Mouse (Mus musculus) heart, embryonic 14.5 days (tissue): ENCODE measurements around the gene Gchfr. TPM values are rescaled to one million over a fixed set of nuclear protein-coding genes. Genes with fewer than 3 reads are reported as not detected.
A peak's percentile ranks its signal among the peaks of the same experiment; 100 is the strongest.

Experiments used
- ATAC-seq: fragments of 200-750 bp; cut with Nextera tagmentation; 2 replicates; pipeline ENCODE4 v1.8.0; 2017; ENCODE audit warnings: low read depth, moderate TSS enrichment; ENCODE audit not compliant: insufficient number of reproducible peaks, insufficient read depth, low FRiP score
- H3K27ac ChIP-seq, 2 experiments: fragments of 200-500 bp in 1 of 2; fragments of 300-500 bp in 1 of 2; sonication (generic) in 1 of 2; replicated peaks in 1 of 2; 2 replicates each; pipeline ENCODE4 v1.5.1; 2012 to 2014; ENCODE audit warnings: low read depth in 2 of 2, low read length in 2 of 2, control low read depth in 1 of 2, mild to moderate bottlenecking in 1 of 2, mixed read lengths in 1 of 2; ENCODE audit not compliant: control insufficient read depth in 1 of 2, insufficient read depth in 1 of 2
- H3K27me3 ChIP-seq: fragments of 300-500 bp; sonication (generic); 2 replicates; pipeline ENCODE4 v1.6.1; 2014; ENCODE audit warnings: mild to moderate bottlenecking, low read length, control low read depth; ENCODE audit not compliant: control insufficient read depth, insufficient read depth
- H3K36me3 ChIP-seq: fragments of 300-500 bp; sonication (generic); 2 replicates; pipeline ENCODE4 v1.6.1; 2014; ENCODE audit warnings: mild to moderate bottlenecking, control low read depth, low read length, mixed read lengths; ENCODE audit not compliant: control insufficient read depth, insufficient read depth
- H3K4me1 ChIP-seq, 2 experiments: fragments of 200-500 bp in 1 of 2; fragments of 300-500 bp in 1 of 2; sonication (generic) in 1 of 2; 2 replicates each; pipeline ENCODE4 v1.6.1; 2012 to 2014; ENCODE audit warnings: low read length in 2 of 2, control low read depth in 1 of 2, mixed read lengths in 1 of 2; ENCODE audit not compliant: control insufficient read depth in 2 of 2, insufficient read depth in 2 of 2
- H3K4me2 ChIP-seq: fragments of 300-500 bp; sonication (generic); 2 replicates; pipeline ENCODE4 v1.6.1; 2014; ENCODE audit warnings: mild to moderate bottlenecking, low read length
- H3K4me3 ChIP-seq, 2 experiments: fragments of 200-500 bp in 1 of 2; fragments of 300-500 bp in 1 of 2; sonication (generic) in 1 of 2; 2 replicates each; pipeline ENCODE4 v1.5.1; 2012 to 2014; ENCODE audit warnings: low read length in 2 of 2, mild to moderate bottlenecking in 2 of 2, control low read depth in 1 of 2, low read depth in 1 of 2, moderate library complexity in 1 of 2; ENCODE audit not compliant: control insufficient read depth in 1 of 2, insufficient read depth in 1 of 2
- H3K9ac ChIP-seq: fragments of 300-500 bp; sonication (generic); 2 replicates; pipeline ENCODE4 v1.6.1; 2014; ENCODE audit warnings: mild to moderate bottlenecking, low read length
- H3K9me3 ChIP-seq: fragments of 300-500 bp; sonication (generic); 2 replicates; pipeline ENCODE4 v1.6.1; 2016; ENCODE audit warnings: low read length, control low read depth; ENCODE audit not compliant: control insufficient read depth
- WGBS: fragments of 180-500 bp; shearing (Covaris S2); extraction: QIAGEN DNeasy Blood & Tissue Kit; methylation state at CpG from one replicate; pipeline ENCODE4 v1.1.7; 2014; 5-methylcytosine and 5-hydroxymethylcytosine counted together
- polyA plus RNA-seq: library from polyadenylated mRNA; unstranded; fragments of >200 nt; fragmentation: Nextera tagmentation; extraction: Ambion mirVana; gene quantifications from 2 replicates; pipeline ENCODE4 v1.2.1, GENCODE M21; 2014

The Gchfr gene
- polyA plus RNA-seq, 1 experiment from 2014 or later: 9.4 TPM

- H3K27me3 ChIP-seq: peaks cover 13% of the 10 kb centered on the region; the same call in 1 of the 2 replicates
- 0 out of 2 replicates have a peak, but pooled peaks cover 3% of the 10 kb centered on the region for H3K9me3 ChIP-seq
- H3K27ac ChIP-seq: no peak overlapping the region
- H3K9ac ChIP-seq: no peak overlapping the region
- H3K4me2 ChIP-seq: no peak overlapping the region
- ATAC-seq: no peak
- H3K36me3 ChIP-seq: no peaks in the 10 kb centered on the region
- H3K4me1 ChIP-seq: peaks cover 11 to 18% of the 10 kb centered on the region in 2 experiments
- no peak overlapping the region for H3K4me3 ChIP-seq
- 82% methylated on average over 4 of the region's 4 CpGs for WGBS
Measured at GRCm38 (mm10) chr2:119163999-119164398, 3.6 kb upstream of the Gchfr start.

- peaks cover 13% of the 10 kb centered on the region; the same call in 1 of the 2 replicates for H3K27me3 ChIP-seq
- no peak overlapping the region for H3K4me3 ChIP-seq
- no peaks in the 10 kb centered on the region for H3K36me3 ChIP-seq
- H3K4me2 ChIP-seq: no peak overlapping the region
- no peak overlapping the region for H3K27ac ChIP-seq
- no peak overlapping the region for H3K9ac ChIP-seq
- ATAC-seq: no peak
- H3K4me1 ChIP-seq: peaks cover 11 to 18% of the 10 kb centered on the region in 2 experiments
- 0 out of 2 replicates have a peak, but pooled peaks cover 3% of the 10 kb centered on the region for H3K9me3 ChIP-seq
Measured at GRCm38 (mm10) chr2:119165401-119165800, 2.2 kb upstream of the Gchfr start.

GRCm38 (mm10) chr2:119167866-119168256 lies 288 bp downstream of the Gchfr start:
- Histone ChIP-seq H3K4me1 (peaks cover 15% of the 10 kb centered on the region in 2 experiments), H3K9me3 (0 out of 2 replicates have a peak, but pooled peaks cover 3% of the 10 kb centered on the region), H3K4me3 (peak overlapping the region; percentile 49 to 55), H3K9ac (peak overlapping the region; percentile 67), H3K27ac (no peak overlapping the region), H3K36me3 (no peaks in the 10 kb centered on the region), H3K27me3 (peaks cover 13% of the 10 kb centered on the region; the same call in 1 of the 2 replicates), H3K4me2 (peak overlapping the region; percentile 100)
- WGBS: 3% methylated on average over 26 of the region's 26 CpGs
- ATAC-seq: no peak

GRCm38 (mm10) chr2:119170282-119170681 lies 2.7 kb downstream of the Gchfr start:
- Histone ChIP-seq H3K4me2 (no peak overlapping the region), H3K9ac (no peak overlapping the region), H3K4me1 (peaks cover 25 to 32% of the 10 kb centered on the region in 2 experiments), H3K27me3 (peaks cover 13% of the 10 kb centered on the region; the same call in 1 of the 2 replicates), H3K9me3 (0 out of 2 replicates have a peak, but pooled peaks cover 3% of the 10 kb centered on the region), H3K27ac (no peak overlapping the region), H3K36me3 (no peaks in the 10 kb centered on the region), H3K4me3 (no peak overlapping the region)
- WGBS: 74% methylated on average over 2 of the region's 2 CpGs
- ATAC-seq: no peak

DNA sequence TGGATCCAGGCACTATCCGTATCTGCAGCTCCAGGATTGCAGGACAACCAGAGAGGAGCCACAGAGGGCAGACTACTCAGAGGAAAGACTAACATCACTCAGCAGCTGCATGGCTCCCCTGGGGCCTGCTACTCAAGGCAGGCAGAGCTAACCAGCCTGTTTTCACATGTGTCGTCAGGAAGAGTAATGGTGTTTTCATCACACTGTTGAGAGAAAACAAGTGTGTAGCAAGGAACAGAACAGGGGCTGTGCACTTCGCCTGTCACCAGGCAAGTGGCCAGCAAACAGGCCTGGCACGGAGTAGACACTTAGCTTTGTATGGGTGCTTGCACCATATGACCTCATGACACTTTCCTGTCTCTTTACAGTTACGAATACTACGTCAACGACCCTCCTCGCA lies 4.0 kb downstream of the Gchfr start:
- no peak for ATAC-seq
- no peaks in the 10 kb centered on the region for H3K36me3 ChIP-seq
- H3K4me3 ChIP-seq: no peak overlapping the region
- no peak overlapping the region for H3K4me2 ChIP-seq
- H3K4me1 ChIP-seq: peaks cover 25 to 31% of the 10 kb centered on the region in 2 experiments
- H3K9me3 ChIP-seq: no peaks in the 10 kb centered on the region
- no peak overlapping the region for H3K27ac ChIP-seq
- 36% methylated on average over 8 of the region's 8 CpGs for whole genome bisulfite sequencing
- peaks cover 5% of the 10 kb centered on the region; the same call in 1 of the 2 replicates for H3K27me3 ChIP-seq
- no peak overlapping the region for H3K9ac ChIP-seq

DNA sequence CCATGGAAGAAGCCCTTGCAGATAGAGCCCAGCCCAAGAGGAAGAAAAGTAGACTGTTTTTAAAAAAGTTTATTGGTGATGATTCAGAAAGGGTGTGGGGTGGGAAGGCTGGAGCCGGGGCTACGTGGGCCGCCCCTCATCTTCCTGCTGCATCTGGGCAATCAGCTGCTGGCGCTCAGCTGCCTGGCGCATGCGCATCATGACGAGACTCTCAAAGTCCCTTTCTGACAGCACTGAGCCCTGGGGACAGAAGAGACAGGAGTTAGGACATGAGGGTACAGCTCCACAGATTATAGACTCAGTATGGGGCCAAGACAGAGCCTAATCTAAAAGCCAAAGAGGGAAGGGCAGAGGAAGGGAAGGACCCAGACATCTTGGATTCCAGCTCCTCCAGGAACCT lies 4.9 kb downstream of the Gchfr start:
- no peaks in the 10 kb centered on the region for H3K9me3 ChIP-seq
- 0 out of 2 replicates have a peak, but pooled peaks have one; percentile 7 for ATAC-seq
- H3K9ac ChIP-seq: no peak overlapping the region
- no peaks in the 10 kb centered on the region; the same call in 1 of the 2 replicates for H3K27me3 ChIP-seq
- 79% methylated on average over 7 of the region's 7 CpGs for WGBS
- H3K4me2 ChIP-seq: peak overlapping the region; percentile 52
- no peaks in the 10 kb centered on the region for H3K36me3 ChIP-seq
- H3K4me3 ChIP-seq: no peak overlapping the region
- H3K27ac ChIP-seq: peak overlapping the region in 1 of 2 experiments; percentile 31; a peak in 1 of 4 replicates
- peaks cover 18 to 24% of the 10 kb centered on the region in 2 experiments for H3K4me1 ChIP-seq

- Histone ChIP-seq H3K4me2 (peak overlapping the region; percentile 52), H3K4me1 (peaks cover 18 to 24% of the 10 kb centered on the region in 2 experiments), H3K27ac (peak overlapping the region; percentile 32 to 35; a peak in 3 of 4 replicates), H3K27me3 (no peaks in the 10 kb centered on the region; the same call in 1 of the 2 replicates), H3K36me3 (0 out of 2 replicates have a peak, but pooled peaks cover 1% of the 10 kb centered on the region), H3K9ac (peak overlapping the region; percentile 44), H3K9me3 (no peaks in the 10 kb centered on the region), H3K4me3 (0 out of 4 replicates have a peak overlapping the region, but pooled peaks of 1 of the 2 experiments have one; percentile 5)
- WGBS: 9% methylated on average over 13 of the region's 13 CpGs
- peak; percentile 69 for ATAC-seq
Measured at GRCm38 (mm10) chr2:119172862-119173576, 5.4 kb downstream of the Gchfr start.
